Mouse (Mus musculus) neural tube, embryonic 15.5 days (tissue): ENCODE results near the gene Cers6. TPM values are rescaled to one million over a fixed set of nuclear protein-coding genes. Genes with fewer than 3 reads are reported as not detected.

Experiments used
- ATAC-seq: fragments of 200-750 bp; cut with Nextera tagmentation; 2 replicates; pipeline ENCODE4 v1.8.0; 2017; ENCODE audit warnings: mild to moderate bottlenecking, moderate TSS enrichment, moderate library complexity; ENCODE audit not compliant: low FRiP score
- H3K27ac ChIP-seq: fragments of 300-500 bp; sonication (generic); replicated peaks from 2 replicates; pipeline ENCODE4 v1.5.1; 2015; ENCODE audit warnings: mild to moderate bottlenecking, inconsistent platforms
- H3K27me3 ChIP-seq: fragments of 300-500 bp; sonication (generic); replicated peaks from 2 replicates; pipeline ENCODE4 v1.6.1; 2015; ENCODE audit warnings: inconsistent platforms
- H3K36me3 ChIP-seq: fragments of 300-500 bp; sonication (generic); 2 replicates; pipeline ENCODE4 v1.6.1; 2015; ENCODE audit warnings: inconsistent platforms
- H3K4me1 ChIP-seq: fragments of 300-500 bp; sonication (generic); 2 replicates; pipeline ENCODE4 v1.6.1; 2015; ENCODE audit warnings: inconsistent platforms
- H3K4me2 ChIP-seq: fragments of 300-500 bp; sonication (generic); 2 replicates; pipeline ENCODE4 v1.6.1; 2015; ENCODE audit warnings: inconsistent platforms, mild to moderate bottlenecking, moderate library complexity
- H3K4me3 ChIP-seq: fragments of 300-500 bp; sonication (generic); replicated peaks from 2 replicates; pipeline ENCODE4 v1.5.1; 2015; ENCODE audit warnings: mild to moderate bottlenecking, inconsistent platforms
- H3K9ac ChIP-seq: fragments of 300-500 bp; sonication (generic); replicated peaks from 2 replicates; pipeline ENCODE4 v1.6.1; 2015; ENCODE audit warnings: mild to moderate bottlenecking, inconsistent platforms
- H3K9me3 ChIP-seq: fragments of 300-500 bp; sonication (generic); replicated peaks from 2 replicates; pipeline ENCODE4 v1.6.1; 2016; ENCODE audit warnings: inconsistent platforms
- WGBS: fragments of 180-500 bp; shearing (Covaris S2); methylation state at CpG from one replicate; pipeline ENCODE4 v1.1.7; 2015; ENCODE audit warnings: mixed read lengths; 5-methylcytosine and 5-hydroxymethylcytosine counted together
- polyA plus RNA-seq: library from polyadenylated mRNA; unstranded; fragments of >200 nt; fragmentation: Nextera tagmentation; extraction: Ambion mirVana; gene quantifications from 2 replicates; pipeline ENCODE4 v1.2.1, GENCODE M21; 2015

Gene Cers6
- polyA plus RNA-seq, 1 experiment from 2014 or later: 52.1 TPM

DNA sequence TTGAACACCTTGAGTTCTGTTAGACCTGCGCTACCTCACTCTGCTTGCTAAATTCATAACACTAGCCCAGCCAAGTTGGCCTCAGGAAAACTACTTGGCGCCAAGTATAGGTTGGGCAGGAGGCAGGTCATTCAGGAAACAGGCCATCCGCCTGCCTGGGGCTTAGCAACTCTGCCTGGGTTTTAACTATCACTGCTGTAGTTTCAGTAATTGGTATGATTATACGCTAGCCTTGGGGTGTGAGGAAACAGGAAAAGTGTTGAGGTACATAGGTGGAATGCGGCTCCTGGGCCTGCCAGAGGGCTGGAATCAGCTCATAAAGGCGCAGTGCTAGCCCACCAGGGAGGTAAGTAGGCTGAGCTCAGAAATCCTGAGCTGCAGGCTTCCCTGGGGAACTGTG lies 114.0 kb downstream of the Cers6 start:
- Histone ChIP-seq H3K9ac (no peak overlapping the region), H3K27me3 (no peaks in the 10 kb centered on the region), H3K4me2 (no peak overlapping the region), H3K36me3 (no peaks in the 10 kb centered on the region), H3K4me3 (no peak overlapping the region), H3K9me3 (peaks cover under 1% of the 10 kb centered on the region; the same call in 1 of the 2 replicates), H3K4me1 (peaks cover 12% of the 10 kb centered on the region), H3K27ac (no peak overlapping the region)
- ATAC-seq: no peak
- WGBS: 88% methylated on average over 6 of the region's 6 CpGs

- WGBS: 84% methylated on average over 6 of the region's 6 CpGs
- Histone ChIP-seq H3K27ac (no peak overlapping the region), H3K36me3 (no peaks in the 10 kb centered on the region), H3K27me3 (no peaks in the 10 kb centered on the region), H3K4me2 (no peak overlapping the region), H3K4me1 (peaks cover 12% of the 10 kb centered on the region), H3K9me3 (no peaks in the 10 kb centered on the region), H3K9ac (no peak overlapping the region), H3K4me3 (no peak overlapping the region)
- ATAC-seq: no peak
These were observed 114.5 kb downstream of the Cers6 start for GRCm38 (mm10) chr2:68975780-68976179.

- H3K4me2 ChIP-seq: no peak overlapping the region
- 39% methylated on average over 9 of the region's 9 CpGs for WGBS
- no peak overlapping the region for H3K27ac ChIP-seq
- H3K4me3 ChIP-seq: no peak overlapping the region
- no peak for ATAC-seq
- H3K27me3 ChIP-seq: no peaks in the 10 kb centered on the region
- H3K9me3 ChIP-seq: no peaks in the 10 kb centered on the region
- no peaks in the 10 kb centered on the region for H3K36me3 ChIP-seq
- peaks cover 25% of the 10 kb centered on the region for H3K4me1 ChIP-seq
- no peak overlapping the region for H3K9ac ChIP-seq
These were observed 117.0 kb downstream of the Cers6 start for GRCm38 (mm10) chr2:68978244-68978643.

DNA sequence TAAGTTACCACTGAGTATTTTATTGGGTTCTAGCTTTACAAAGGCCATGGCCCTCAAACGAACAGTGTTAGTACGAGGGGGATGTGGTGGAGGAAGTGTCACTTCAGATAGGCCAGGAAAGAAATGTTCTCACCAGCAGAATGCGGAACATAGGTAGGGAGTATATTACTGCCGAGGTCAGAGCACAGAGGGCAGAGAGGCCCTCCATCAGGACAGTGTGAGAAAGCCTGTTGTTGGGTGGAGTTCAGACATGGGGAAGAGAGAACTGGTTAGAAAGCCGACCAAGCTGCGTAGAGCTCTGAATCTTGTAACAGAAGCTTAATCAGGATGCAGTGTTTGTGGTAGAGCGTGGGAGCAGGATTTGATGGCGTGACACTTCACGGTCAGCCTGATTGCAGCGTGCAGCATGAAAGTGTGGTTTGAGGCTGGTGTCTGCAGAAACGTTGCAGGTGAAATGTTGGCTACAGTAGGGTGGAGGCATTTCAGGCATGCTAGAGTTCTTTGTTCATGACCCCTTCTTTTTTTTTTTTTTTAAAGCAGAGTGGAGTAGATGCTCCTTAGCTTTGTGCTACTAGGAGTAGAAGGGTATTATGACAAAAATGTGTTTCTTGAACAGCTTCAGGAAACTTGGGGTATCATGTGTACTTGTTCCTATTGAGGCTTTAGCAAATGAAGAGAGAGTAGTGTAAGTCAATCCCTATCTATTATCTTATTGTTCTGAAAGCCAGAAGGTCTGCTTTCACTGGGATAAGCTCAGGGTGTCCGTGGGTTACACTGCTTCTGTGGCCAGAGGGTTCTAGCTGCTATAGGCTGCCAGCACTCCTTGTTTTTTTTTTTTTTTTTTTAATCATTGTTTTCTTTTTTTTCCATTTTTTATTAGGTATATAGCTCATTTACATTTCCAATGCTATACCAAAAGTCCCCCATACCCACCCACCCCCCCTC lies 117.7 kb downstream of the Cers6 start:
- Histone ChIP-seq H3K4me3 (no peak overlapping the region), H3K9ac (no peak overlapping the region), H3K27ac (no peak overlapping the region), H3K4me2 (no peak overlapping the region), H3K4me1 (peaks cover 25% of the 10 kb centered on the region), H3K27me3 (no peaks in the 10 kb centered on the region), H3K9me3 (no peaks in the 10 kb centered on the region), H3K36me3 (no peaks in the 10 kb centered on the region)
- no peak for ATAC-seq
- WGBS: 70% methylated on average over 12 of the region's 12 CpGs

DNA sequence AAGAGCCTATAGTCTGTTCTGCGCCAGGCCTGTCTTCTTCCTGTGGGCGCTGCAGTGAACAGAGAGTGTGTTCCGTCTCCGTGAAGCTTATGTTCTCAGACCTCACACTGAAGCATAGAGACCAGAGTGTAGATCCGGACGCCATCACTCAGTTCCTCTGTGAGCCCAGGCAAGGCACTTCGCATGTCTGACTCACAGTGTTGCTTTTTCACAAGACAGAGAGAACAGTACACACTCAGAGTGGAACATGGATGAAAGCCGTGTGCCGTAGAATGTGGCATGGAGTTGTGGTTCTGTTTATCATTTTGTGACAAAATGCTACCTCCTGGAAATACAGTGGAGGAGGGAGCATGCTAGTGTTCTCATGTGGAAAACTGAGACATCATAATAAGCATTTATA lies 120.1 kb downstream of the Cers6 start:
- Histone ChIP-seq H3K36me3 (no peaks in the 10 kb centered on the region), H3K27me3 (no peaks in the 10 kb centered on the region), H3K4me3 (no peak overlapping the region), H3K4me2 (no peak overlapping the region), H3K9ac (no peak overlapping the region), H3K9me3 (no peaks in the 10 kb centered on the region), H3K4me1 (peaks cover 35% of the 10 kb centered on the region), H3K27ac (no peak overlapping the region)
- no peak for ATAC-seq
- 83% methylated on average over 9 of the region's 9 CpGs for WGBS

DNA sequence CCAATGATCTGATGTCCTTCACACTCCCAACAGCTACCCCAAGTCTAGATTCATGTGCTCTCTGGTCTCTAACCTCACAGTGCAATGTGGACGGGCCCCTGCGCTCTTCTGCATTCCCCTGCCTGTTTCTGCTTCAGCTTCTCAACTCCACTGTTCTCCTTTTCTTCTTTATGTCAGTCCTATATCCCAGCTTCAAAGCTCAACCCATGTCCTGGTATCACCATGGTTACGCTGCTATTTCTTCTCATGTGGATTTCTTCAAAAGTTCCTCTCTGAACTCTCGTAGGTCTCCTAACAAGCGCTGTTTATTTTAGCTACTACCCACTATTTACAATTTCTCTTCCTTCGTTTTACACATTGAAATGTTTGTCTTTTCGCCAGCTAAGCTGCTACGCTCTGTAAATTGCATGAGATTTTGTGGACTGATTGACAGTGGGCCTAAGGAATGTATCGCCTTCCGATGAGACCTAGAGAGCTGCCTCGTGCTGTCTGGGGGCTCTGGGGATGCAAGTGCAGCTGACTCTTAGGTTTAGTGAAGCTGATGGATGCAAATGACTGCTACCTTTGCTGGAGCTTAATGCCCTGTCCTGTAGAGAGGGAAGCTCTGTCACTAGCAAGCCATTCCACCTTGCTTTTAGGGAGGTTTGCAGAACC lies 120.6 kb downstream of the Cers6 start:
- Histone ChIP-seq H3K27ac (no peak overlapping the region), H3K4me2 (no peak overlapping the region), H3K36me3 (no peaks in the 10 kb centered on the region), H3K4me1 (peaks cover 35% of the 10 kb centered on the region), H3K4me3 (no peak overlapping the region), H3K9me3 (no peaks in the 10 kb centered on the region), H3K9ac (no peak overlapping the region), H3K27me3 (no peaks in the 10 kb centered on the region)
- ATAC-seq: no peak
- 59% methylated on average over 11 of the region's 11 CpGs for WGBS

GRCm38 (mm10) chr2:68982979-68983378 lies 121.7 kb downstream of the Cers6 start:
- 91% methylated on average over 3 of the region's 3 CpGs for WGBS

GRCm38 (mm10) chr2:68983431-68983830 lies 122.2 kb downstream of the Cers6 start:
- peaks cover 29% of the 10 kb centered on the region for H3K4me1 ChIP-seq
- no peaks in the 10 kb centered on the region for H3K9me3 ChIP-seq
- H3K27me3 ChIP-seq: no peaks in the 10 kb centered on the region
- no peak overlapping the region for H3K4me2 ChIP-seq
- H3K27ac ChIP-seq: no peak overlapping the region
- no peak for ATAC-seq
- H3K9ac ChIP-seq: no peak overlapping the region
- H3K36me3 ChIP-seq: no peaks in the 10 kb centered on the region
- WGBS: 86% methylated on average over 3 of the region's 3 CpGs
- H3K4me3 ChIP-seq: no peak overlapping the region

More at GRCm38 (mm10) chr2:68982979-68983378, 121.7 kb downstream of the Cers6 start:
- Histone ChIP-seq H3K27ac (no peak overlapping the region), H3K4me1 (peaks cover 33% of the 10 kb centered on the region), H3K36me3 (no peaks in the 10 kb centered on the region), H3K27me3 (no peaks in the 10 kb centered on the region), H3K4me2 (no peak overlapping the region), H3K9me3 (no peaks in the 10 kb centered on the region), H3K4me3 (no peak overlapping the region), H3K9ac (no peak overlapping the region)
- ATAC-seq: no peak

GRCm38 (mm10) chr2:68989117-68989516 lies 127.9 kb downstream of the Cers6 start:
- no peaks in the 10 kb centered on the region for H3K36me3 ChIP-seq
- ATAC-seq: no peak
- no peaks in the 10 kb centered on the region for H3K27me3 ChIP-seq
- no peak overlapping the region for H3K27ac ChIP-seq
- H3K4me1 ChIP-seq: peaks cover 8% of the 10 kb centered on the region
- H3K4me2 ChIP-seq: no peak overlapping the region
- no peak overlapping the region for H3K4me3 ChIP-seq
- WGBS: 94% methylated on average over 6 of the region's 6 CpGs
- H3K9ac ChIP-seq: no peak overlapping the region
- H3K9me3 ChIP-seq: no peaks in the 10 kb centered on the region

- H3K9me3 ChIP-seq: no peaks in the 10 kb centered on the region
- no peak overlapping the region for H3K9ac ChIP-seq
- H3K4me1 ChIP-seq: 0 out of 2 replicates have a peak, but pooled peaks cover 2% of the 10 kb centered on the region
- H3K4me3 ChIP-seq: no peak overlapping the region
- no peaks in the 10 kb centered on the region for H3K36me3 ChIP-seq
- 98% methylated on average over 5 of the region's 5 CpGs for WGBS
- no peak overlapping the region for H3K27ac ChIP-seq
- H3K4me2 ChIP-seq: no peak overlapping the region
- no peaks in the 10 kb centered on the region for H3K27me3 ChIP-seq
- ATAC-seq: no peak
These were observed 131.4 kb downstream of the Cers6 start for GRCm38 (mm10) chr2:68992629-68993028.

GRCm38 (mm10) chr2:68994441-68994840 lies 133.2 kb downstream of the Cers6 start:
- no peak overlapping the region for H3K4me3 ChIP-seq
- ATAC-seq: no peak

GRCm38 (mm10) chr2:68995723-68996122 lies 134.5 kb downstream of the Cers6 start:
- Histone ChIP-seq H3K27me3 (no peaks in the 10 kb centered on the region), H3K27ac (no peak overlapping the region), H3K4me2 (no peak overlapping the region), H3K4me1 (0 out of 2 replicates have a peak, but pooled peaks cover 2% of the 10 kb centered on the region), H3K4me3 (no peak overlapping the region), H3K9me3 (no peaks in the 10 kb centered on the region), H3K36me3 (no peaks in the 10 kb centered on the region), H3K9ac (no peak overlapping the region)
- ATAC-seq: no peak

More at GRCm38 (mm10) chr2:68994441-68994840, 133.2 kb downstream of the Cers6 start:
- Histone ChIP-seq H3K4me2 (no peak overlapping the region), H3K4me1 (0 out of 2 replicates have a peak, but pooled peaks cover 2% of the 10 kb centered on the region), H3K9me3 (no peaks in the 10 kb centered on the region), H3K27ac (no peak overlapping the region), H3K27me3 (no peaks in the 10 kb centered on the region), H3K36me3 (no peaks in the 10 kb centered on the region), H3K9ac (no peak overlapping the region)
